Mouse (Mus musculus): ENCODE data around the gene Asb15. TPM values are rescaled to one million over a fixed set of nuclear protein-coding genes. Genes with fewer than 3 reads are reported as not detected.

Asb15 gene
- not detected for total RNA-seq (2023)

GRCm38 (mm10) chr6:24528064-24528243 lies at the start of gene Asb15:
Gene Asb15 (plus strand): TSS chr6:24528144.

GRCm38 (mm10) chr6:24514552-24515284 lies 13.2 kb upstream of the Asb15 start, which contains the start of gene Iqub:
Gene Iqub (minus strand): TSS chr6:24515067.

GRCm38 (mm10) chr6:24527155-24528063 lies 535 bp upstream of the Asb15 start, which contains the start of gene Ndufa5:
Gene Ndufa5 (minus strand): TSS chr6:24528013.

GRCm38 (mm10) chr6:24597500-24597899 lies 69.6 kb downstream of the Asb15 start, which contains the start of gene Lmod2:
Gene Lmod2 (plus strand): TSS chr6:24597762.

Other genes with a start within 250 kb of the Asb15 start
- not detected for gene Iqub, start 13.1 kb upstream of the Asb15 start, total RNA-seq (2023)
- 62.6 TPM for gene Ndufa5, start 131 bp upstream of the Asb15 start, total RNA-seq (2023)
- not detected for gene Lmod2, start 69.6 kb downstream of the Asb15 start, total RNA-seq (2023)
- 51.8 TPM for gene Wasl, start 136.9 kb downstream of the Asb15 start, total RNA-seq (2023)
- not detected for gene Hyal6, start 205.1 kb downstream of the Asb15 start, total RNA-seq (2023)
- gene Hyal4, start 220.2 kb downstream of the Asb15 start, total RNA-seq (2023), result not detected

All from CD4-positive naive resting alpha-beta T cell, adult 57 days (primary cell).